Mouse (Mus musculus) forebrain, embryonic 14.5 days (tissue): ENCODE measurements at regions not wholly inside any gene's neighbourhood (a gene's known extent, or its start where the extent isn't known, plus 50 kb on each side); places are given as distances from the start of the nearest gene placed in this dataset.

Experiments used
- ATAC-seq: fragments of 200-750 bp; cut with Nextera tagmentation; 2 replicates; pipeline ENCODE4 v1.8.0; 2017; ENCODE audit warnings: mild to moderate bottlenecking, moderate library complexity
- DNase-seq: peaks from one replicate; pipeline ENCODE4 v3.0.0-alpha.2; 2015; ENCODE audit warnings: low spot score
- H3K27ac ChIP-seq: fragments of 300-500 bp; sonication (generic); 2 replicates; pipeline ENCODE4 v1.5.1; 2014; ENCODE audit warnings: low read depth, mild to moderate bottlenecking, control low read depth, low read length, moderate library complexity
- H3K27me3 ChIP-seq: fragments of 300-500 bp; sonication (generic); replicated peaks from 2 replicates; pipeline ENCODE4 v1.6.1; 2014; ENCODE audit warnings: low read length, control low read depth, mixed read lengths; ENCODE audit not compliant: control insufficient read depth, insufficient read depth
- H3K36me3 ChIP-seq: fragments of 300-500 bp; sonication (generic); 2 replicates; pipeline ENCODE4 v1.6.1; 2014; ENCODE audit warnings: low read length, control low read depth; ENCODE audit not compliant: control insufficient read depth, insufficient read depth
- H3K4me1 ChIP-seq: fragments of 300-500 bp; sonication (generic); 2 replicates; pipeline ENCODE4 v1.6.1; 2014; ENCODE audit warnings: antibody characterized with exemption, low read length, control low read depth; ENCODE audit not compliant: control insufficient read depth, insufficient read depth
- H3K4me2 ChIP-seq: fragments of 300-500 bp; sonication (generic); 2 replicates; pipeline ENCODE4 v1.6.1; 2014; ENCODE audit warnings: mild to moderate bottlenecking, control low read depth, low read length
- H3K4me3 ChIP-seq: fragments of 300-500 bp; sonication (generic); 2 replicates; pipeline ENCODE4 v1.5.1; 2014; ENCODE audit warnings: low read depth, low read length, control low read depth
- H3K9ac ChIP-seq: fragments of 300-500 bp; sonication (generic); 2 replicates; pipeline ENCODE4 v1.6.1; 2014; ENCODE audit warnings: mild to moderate bottlenecking, low read length, control low read depth, moderate library complexity
- H3K9me3 ChIP-seq: fragments of 300-500 bp; sonication (generic); replicated peaks from 2 replicates; pipeline ENCODE4 v1.6.1; 2016; ENCODE audit warnings: low read length, control low read depth, mixed read lengths; ENCODE audit not compliant: control insufficient read depth
- WGBS: fragments of 180-500 bp; shearing (Covaris S2); extraction: QIAGEN DNeasy Blood & Tissue Kit; methylation state at CpG from one replicate; pipeline ENCODE4 v1.1.7; 2014; 5-methylcytosine and 5-hydroxymethylcytosine counted together

DNA sequence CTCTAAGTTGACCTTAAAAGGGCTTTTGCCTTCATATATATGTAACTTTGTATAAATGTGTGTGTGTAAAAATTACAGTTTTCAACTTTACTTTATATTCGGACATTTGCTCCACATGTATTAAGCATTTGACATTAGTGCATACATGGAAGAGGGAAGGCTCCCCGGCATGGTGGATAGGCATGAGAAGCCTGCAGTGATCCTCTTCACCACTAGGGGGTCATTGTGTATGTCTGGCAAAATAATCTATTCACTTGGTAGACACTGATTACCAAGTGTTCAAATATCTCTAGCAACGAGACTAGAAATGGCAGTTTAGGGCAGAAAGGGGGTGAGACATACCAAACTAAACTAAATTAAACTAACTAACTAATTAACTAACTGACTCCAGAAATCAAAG lies 397.7 kb downstream of the Dmrt2 start:
- Histone ChIP-seq H3K9ac (no peak overlapping the region), H3K27ac (no peak overlapping the region), H3K4me1 (no peaks in the 10 kb centered on the region), H3K9me3 (no peaks in the 10 kb centered on the region), H3K36me3 (no peaks in the 10 kb centered on the region), H3K4me3 (no peak overlapping the region), H3K4me2 (no peak overlapping the region), H3K27me3 (no peaks in the 10 kb centered on the region)
- 93% methylated on average over 3 of the region's 3 CpGs for WGBS
- ATAC-seq (no peak), DNase-seq (no peak)

GRCm38 (mm10) chr19:26088318-26088717 lies 416.1 kb downstream of the Dmrt2 start:
- Histone ChIP-seq H3K4me2 (no peak overlapping the region), H3K4me3 (no peak overlapping the region), H3K27ac (no peak overlapping the region), H3K27me3 (no peaks in the 10 kb centered on the region), H3K4me1 (no peaks in the 10 kb centered on the region), H3K9me3 (no peaks in the 10 kb centered on the region), H3K9ac (no peak overlapping the region), H3K36me3 (no peaks in the 10 kb centered on the region)
- ATAC-seq = no peak
- WGBS = 88% methylated on average over 3 of the region's 3 CpGs
- no peak for DNase-seq

DNA sequence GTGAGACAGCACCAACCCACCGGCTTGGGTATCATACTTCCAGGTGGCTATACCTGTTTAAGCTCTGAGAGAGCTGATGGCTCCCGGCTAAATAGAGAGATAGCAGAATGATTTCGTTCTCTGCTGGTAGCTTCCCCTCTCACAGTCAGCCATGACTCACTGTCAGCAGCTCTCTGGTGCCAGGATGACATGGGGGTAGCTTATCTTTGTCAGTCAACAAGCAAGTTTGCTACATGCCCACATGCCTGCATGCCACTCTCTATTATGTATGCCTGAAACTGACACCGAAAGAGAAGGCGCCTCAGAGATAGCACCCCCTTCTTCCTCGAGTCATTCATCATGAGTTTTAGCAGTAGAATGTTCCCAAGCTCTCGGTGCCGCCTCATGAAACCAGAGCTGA lies 419.2 kb downstream of the Dmrt2 start:
- 91% methylated on average over 8 of the region's 8 CpGs for WGBS
- DNase-seq (no peak), ATAC-seq (no peak)
- Histone ChIP-seq H3K4me1 (no peaks in the 10 kb centered on the region), H3K4me3 (no peak overlapping the region), H3K27me3 (no peaks in the 10 kb centered on the region), H3K4me2 (no peak overlapping the region), H3K27ac (no peak overlapping the region), H3K9me3 (no peaks in the 10 kb centered on the region), H3K36me3 (no peaks in the 10 kb centered on the region), H3K9ac (no peak overlapping the region)

DNA sequence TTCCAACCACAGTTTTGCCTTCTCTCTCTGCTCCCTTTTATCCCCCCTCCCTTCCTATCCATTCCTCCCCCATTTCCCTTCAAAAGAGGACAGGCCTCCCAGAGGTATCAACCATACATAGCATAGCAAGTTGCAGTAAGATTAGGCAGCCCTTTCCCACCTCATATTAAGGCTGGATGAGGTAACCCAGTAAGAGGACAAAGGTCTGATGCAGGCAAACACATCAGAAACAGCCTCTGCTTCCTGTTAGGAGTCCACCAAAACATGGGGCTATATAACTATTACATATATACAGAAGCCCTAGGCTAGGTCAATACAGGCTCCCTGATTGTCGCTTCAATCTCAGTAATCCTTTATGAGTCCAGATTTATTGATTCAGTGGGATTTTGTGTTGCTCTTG lies 421.6 kb downstream of the Dmrt2 start:
- Histone ChIP-seq H3K4me2 (no peak overlapping the region), H3K9ac (no peak overlapping the region), H3K4me3 (no peak overlapping the region), H3K27me3 (no peaks in the 10 kb centered on the region), H3K4me1 (no peaks in the 10 kb centered on the region), H3K27ac (no peak overlapping the region), H3K36me3 (no peaks in the 10 kb centered on the region), H3K9me3 (no peaks in the 10 kb centered on the region)
- ATAC-seq (no peak), DNase-seq (no peak)
- WGBS = 96% methylated on average over 1 of the region's 1 CpGs

- ATAC-seq = no peak
- no peak overlapping the region for H3K4me2 ChIP-seq
- no peaks in the 10 kb centered on the region for H3K27me3 ChIP-seq
- DNase-seq = no peak
- no peaks in the 10 kb centered on the region for H3K4me1 ChIP-seq
- WGBS = 87% methylated on average over 6 of the region's 6 CpGs
- H3K36me3 ChIP-seq = no peaks in the 10 kb centered on the region
- no peak overlapping the region for H3K4me3 ChIP-seq
- H3K9me3 ChIP-seq = no peaks in the 10 kb centered on the region
- no peak overlapping the region for H3K27ac ChIP-seq
- no peak overlapping the region for H3K9ac ChIP-seq
Measured at GRCm38 (mm10) chr19:26114326-26114725, 442.1 kb downstream of the Dmrt2 start.

GRCm38 (mm10) chr19:26128423-26128822 lies 456.2 kb downstream of the Dmrt2 start:
- WGBS = 63% methylated on average over 2 of the region's 2 CpGs

GRCm38 (mm10) chr19:26134385-26134784 lies 462.2 kb downstream of the Dmrt2 start:
- ATAC-seq (no peak), DNase-seq (no peak)
- no peaks in the 10 kb centered on the region for H3K4me1 ChIP-seq
- no peaks in the 10 kb centered on the region for H3K36me3 ChIP-seq
- WGBS = 88% methylated on average over 4 of the region's 4 CpGs
- no peaks in the 10 kb centered on the region for H3K27me3 ChIP-seq
- no peak overlapping the region for H3K27ac ChIP-seq
- H3K9ac ChIP-seq = no peak overlapping the region
- H3K4me3 ChIP-seq = no peak overlapping the region
- H3K4me2 ChIP-seq = no peak overlapping the region
- no peaks in the 10 kb centered on the region for H3K9me3 ChIP-seq

More at GRCm38 (mm10) chr19:26128423-26128822, 456.2 kb downstream of the Dmrt2 start:
- Histone ChIP-seq H3K9me3 (no peaks in the 10 kb centered on the region), H3K9ac (no peak overlapping the region), H3K27me3 (no peaks in the 10 kb centered on the region), H3K4me3 (no peak overlapping the region), H3K36me3 (no peaks in the 10 kb centered on the region), H3K4me2 (no peak overlapping the region), H3K4me1 (no peaks in the 10 kb centered on the region), H3K27ac (no peak overlapping the region)
- DNase-seq (no peak), ATAC-seq (no peak)

DNA sequence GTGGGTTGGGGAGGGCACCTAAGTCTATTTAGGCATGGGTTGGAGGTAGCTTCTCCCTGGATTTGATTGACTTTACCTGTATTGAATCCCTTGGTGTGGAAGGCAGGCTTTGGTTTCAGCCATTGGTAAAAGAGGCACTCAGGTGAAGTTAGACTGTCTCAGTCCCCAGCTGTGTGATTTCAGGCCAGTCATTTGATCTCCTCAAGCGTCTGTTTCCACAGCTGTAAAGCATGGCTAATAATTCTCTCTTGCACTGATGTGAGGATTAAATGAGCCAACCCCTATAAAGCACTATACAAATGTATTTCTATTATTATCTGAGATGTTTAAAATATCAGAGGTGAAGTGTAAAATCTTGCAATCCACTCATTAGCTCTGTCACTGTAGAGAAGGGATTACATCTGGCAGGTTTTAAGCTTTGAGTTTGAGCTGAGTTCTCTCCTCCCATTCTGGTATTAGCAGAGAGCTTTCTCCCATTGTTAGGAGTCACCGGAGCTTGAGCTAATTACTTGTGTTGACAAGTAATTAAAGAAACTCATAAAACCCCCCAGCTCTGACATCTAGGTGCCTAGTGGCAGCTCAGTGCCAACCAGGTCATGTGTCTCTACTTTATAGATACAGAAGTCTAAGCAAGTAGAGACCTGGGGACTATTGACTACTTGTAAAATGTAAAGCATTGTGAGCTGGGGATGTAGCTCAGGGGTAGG lies 463.3 kb downstream of the Dmrt2 start:
- Histone ChIP-seq H3K9me3 (no peaks in the 10 kb centered on the region), H3K4me1 (no peaks in the 10 kb centered on the region), H3K9ac (no peak overlapping the region), H3K36me3 (no peaks in the 10 kb centered on the region), H3K4me3 (no peak overlapping the region), H3K27me3 (no peaks in the 10 kb centered on the region), H3K4me2 (no peak overlapping the region), H3K27ac (no peak overlapping the region)
- WGBS = 4% methylated on average over 2 of the region's 2 CpGs
- ATAC-seq (no peak), DNase-seq (peak; percentile 18)

- Histone ChIP-seq H3K27me3 (no peaks in the 10 kb centered on the region), H3K4me2 (no peak overlapping the region), H3K9ac (no peak overlapping the region), H3K27ac (no peak overlapping the region), H3K36me3 (no peaks in the 10 kb centered on the region), H3K4me3 (no peak overlapping the region), H3K4me1 (no peaks in the 10 kb centered on the region), H3K9me3 (no peaks in the 10 kb centered on the region)
- 63% methylated on average over 2 of the region's 2 CpGs for WGBS
- DNase-seq (no peak), ATAC-seq (no peak)
Measured at GRCm38 (mm10) chr19:26140647-26141046, 464.2 kb upstream of the Smarca2 start.
